Mouse (Mus musculus) heart, postnatal 0 days (tissue): ENCODE results near the gene Pcdh10.

Source experiments
- CTCF ChIP-seq: IDR thresholded peaks from 2 replicates; pipeline ENCODE4 v1.5.1; 2016; ENCODE audit warnings: antibody characterized with exemption, control low read depth, low read depth
- EP300 ChIP-seq: IDR thresholded peaks from 2 replicates; pipeline ENCODE4 v1.6.1; 2016; ENCODE audit warnings: antibody characterized with exemption, low read depth

GRCm38 (mm10) chr3:45385451-45385850, 7.3 kb downstream of the Pcdh10 start:
- TF ChIP-seq CTCF (no peak), EP300 (no peak)
